Mouse (Mus musculus) MEL (cell line): ENCODE data around the gene Topaz1. TPM values are rescaled to one million over a fixed set of nuclear protein-coding genes. Genes with fewer than 3 reads are reported as not detected.

Source experiments
- DNase-seq: peaks from one replicate; pipeline ENCODE4 v3.0.0; 2011; ENCODE audit warnings: low read depth, low spot score
- H3K27ac ChIP-seq: 2 replicates; pipeline ENCODE4 v1.5.1; 2012; ENCODE audit warnings: low read depth, mild to moderate bottlenecking, control low read depth, low read length, moderate library complexity; ENCODE audit not compliant: control insufficient read depth
- H3K27me3 ChIP-seq, 2 experiments: fragments of 150-350 bp in 1 of 2; sonication (generic) in 1 of 2; 2 replicates each; pipeline ENCODE4 v1.6.1; 2012; ENCODE audit warnings: low read length in 2 of 2, mild to moderate bottlenecking in 2 of 2, improper control_type of control experiment in 1 of 2, moderate library complexity in 1 of 2; ENCODE audit not compliant: insufficient read depth in 2 of 2, control insufficient read depth in 1 of 2
- H3K36me3 ChIP-seq, 2 experiments: 2 replicates each; pipeline ENCODE4 v1.6.1; 2012 to 2014; ENCODE audit warnings: low read length in 2 of 2, improper control_type of control experiment in 1 of 2, inconsistent platforms in 1 of 2, mild to moderate bottlenecking in 1 of 2; ENCODE audit not compliant: insufficient read depth in 2 of 2, control insufficient read depth in 1 of 2
- H3K4me1 ChIP-seq, 2 experiments: fragments of 150-350 bp in 1 of 2; sonication (generic) in 1 of 2; 2 replicates each; pipeline ENCODE4 v1.6.1; 2012; ENCODE audit warnings: low read length in 2 of 2, improper control_type of control experiment in 1 of 2, mild to moderate bottlenecking in 1 of 2; ENCODE audit not compliant: insufficient read depth in 2 of 2, control insufficient read depth in 1 of 2
- H3K4me3 ChIP-seq, 2 experiments: fragments of 150-350 bp in 1 of 2; sonication (generic) in 1 of 2; 2 replicates each; pipeline ENCODE4 v1.5.1; 2012; ENCODE audit warnings: low read depth in 2 of 2, low read length in 2 of 2, mild to moderate bottlenecking in 2 of 2, moderate library complexity in 2 of 2, control low read depth in 1 of 2, improper control_type of control experiment in 1 of 2; ENCODE audit not compliant: control insufficient read depth in 1 of 2, insufficient read depth in 1 of 2
- H3K79me2 ChIP-seq: 2 replicates; pipeline ENCODE4 v1.6.1; 2012; ENCODE audit warnings: mild to moderate bottlenecking, low read length, moderate library complexity; ENCODE audit not compliant: control insufficient read depth, poor library complexity, insufficient read depth
- H3K9ac ChIP-seq: 2 replicates; pipeline ENCODE4 v1.6.1; 2012; ENCODE audit warnings: low read depth, mild to moderate bottlenecking, control low read depth, low read length, moderate library complexity; ENCODE audit not compliant: control insufficient read depth, poor library complexity, severe bottlenecking
- H3K9me3 ChIP-seq: fragments of 150-350 bp; sonication (generic); replicated peaks from 2 replicates; pipeline ENCODE4 v1.6.1; 2012; ENCODE audit warnings: mild to moderate bottlenecking, low read length, improper control_type of control experiment, moderate library complexity; ENCODE audit not compliant: insufficient read depth
- CHD1 ChIP-seq: IDR thresholded peaks from 2 replicates; pipeline ENCODE4 v1.6.1; 2012; ENCODE audit warnings: low read depth, mild to moderate bottlenecking, inconsistent platforms, low read length, improper control_type of control experiment
- CTCF ChIP-seq, 3 experiments: IDR thresholded peaks in 2 of 3; conservative IDR thresholded peaks in 1 of 3; 2 replicates each; pipeline ENCODE4 v1.5.1; 2011 to 2012; ENCODE audit warnings: low read length in 3 of 3, low read depth in 2 of 3, mild to moderate bottlenecking in 2 of 3, improper control_type of control experiment in 1 of 3, inconsistent platforms in 1 of 3, mixed read lengths in 1 of 3, moderate library complexity in 1 of 3; ENCODE audit not compliant: control insufficient read depth in 1 of 3, insufficient read depth in 1 of 3, poor library complexity in 1 of 3, severe bottlenecking in 1 of 3
- ELF1 ChIP-seq: IDR thresholded peaks from 2 replicates; pipeline ENCODE4 v1.6.1; 2014; ENCODE audit warnings: low read depth, mild to moderate bottlenecking, inconsistent platforms, low read length, improper control_type of control experiment, moderate library complexity
- EP300 ChIP-seq, 2 experiments: IDR thresholded peaks; 2 replicates each; pipeline ENCODE4 v1.6.1; 2011; ENCODE audit warnings: improper control_type of control experiment in 2 of 2, low read length in 2 of 2, low read depth in 1 of 2, mild to moderate bottlenecking in 1 of 2
- ETS1 ChIP-seq: IDR thresholded peaks from 2 replicates; pipeline ENCODE4 v1.6.1; 2012; ENCODE audit warnings: low read depth, mild to moderate bottlenecking, inconsistent platforms, low read length, improper control_type of control experiment, moderate library complexity
- GABPA ChIP-seq: IDR thresholded peaks from 2 replicates; pipeline ENCODE4 v1.6.1; 2012; ENCODE audit warnings: low read depth, mild to moderate bottlenecking, inconsistent platforms, low read length, improper control_type of control experiment, moderate library complexity
- GATA1 ChIP-seq: IDR thresholded peaks from 2 replicates; pipeline ENCODE4 v1.6.1; 2011; ENCODE audit warnings: low read depth, low read length, improper control_type of control experiment
- HCFC1 ChIP-seq: IDR thresholded peaks from 2 replicates; pipeline ENCODE4 v1.6.1; 2012; ENCODE audit warnings: low read depth, mild to moderate bottlenecking, inconsistent platforms, low read length, improper control_type of control experiment, moderate library complexity
- JUND ChIP-seq: IDR thresholded peaks from 2 replicates; pipeline ENCODE4 v1.6.1; 2011; ENCODE audit warnings: low read depth, mild to moderate bottlenecking, improper control_type of control experiment, low read length
- KAT2A ChIP-seq: conservative IDR thresholded peaks from 2 replicates; pipeline ENCODE4 v1.6.1; 2012; ENCODE audit warnings: low read depth, low read length, improper control_type of control experiment, inconsistent platforms
- MAFK ChIP-seq: IDR thresholded peaks from 2 replicates; pipeline ENCODE4 v1.6.1; 2011; ENCODE audit warnings: low read depth, mild to moderate bottlenecking, low read length, improper control_type of control experiment, borderline replicate concordance
- MAX ChIP-seq: IDR thresholded peaks from 2 replicates; pipeline ENCODE4 v1.6.1; 2011; ENCODE audit warnings: low read length, improper control_type of control experiment
- MAZ ChIP-seq: IDR thresholded peaks from 2 replicates; pipeline ENCODE4 v1.6.1; 2012; ENCODE audit warnings: low read depth, mild to moderate bottlenecking, inconsistent platforms, low read length, improper control_type of control experiment
- MXI1 ChIP-seq: IDR thresholded peaks from 2 replicates; pipeline ENCODE4 v1.6.1; 2011; ENCODE audit warnings: mild to moderate bottlenecking, low read depth, low read length, improper control_type of control experiment
- MYB ChIP-seq: IDR thresholded peaks from 2 replicates; pipeline ENCODE4 v1.6.1; 2011; ENCODE audit warnings: mild to moderate bottlenecking, low read depth, low read length, improper control_type of control experiment
- NELFE ChIP-seq: IDR thresholded peaks from 2 replicates; pipeline ENCODE4 v1.6.1; 2011; ENCODE audit warnings: low read depth, low read length, improper control_type of control experiment
- POLR2AphosphoS2 ChIP-seq: IDR thresholded peaks from 2 replicates; pipeline ENCODE4 v1.6.1; 2011; ENCODE audit warnings: low read length, improper control_type of control experiment
- POLR2AphosphoS5 ChIP-seq: IDR thresholded peaks from 2 replicates; pipeline ENCODE4 v1.6.1; 2012; ENCODE audit warnings: low read depth, borderline replicate concordance, mild to moderate bottlenecking, inconsistent platforms, low read length, moderate library complexity, mixed read lengths
- RAD21 ChIP-seq: IDR thresholded peaks from 2 replicates; pipeline ENCODE4 v1.6.1; 2011; ENCODE audit warnings: mild to moderate bottlenecking, low read depth, low read length, improper control_type of control experiment
- TAL1 ChIP-seq: IDR thresholded peaks from 2 replicates; pipeline ENCODE4 v1.6.1; 2012; ENCODE audit warnings: mild to moderate bottlenecking, inconsistent platforms, low read length, moderate library complexity, mixed read lengths
- TBP ChIP-seq: IDR thresholded peaks from 2 replicates; pipeline ENCODE4 v1.8.0; 2011; ENCODE audit warnings: low read depth, low read length, improper control_type of control experiment
- TCF12 ChIP-seq: IDR thresholded peaks from 2 replicates; pipeline ENCODE4 v1.6.1; 2014; ENCODE audit warnings: low read depth, mild to moderate bottlenecking, inconsistent platforms, low read length, improper control_type of control experiment, moderate library complexity
- UBTF ChIP-seq: IDR thresholded peaks from 2 replicates; pipeline ENCODE4 v1.6.1; 2012; ENCODE audit warnings: low read depth, mild to moderate bottlenecking, inconsistent platforms, low read length, improper control_type of control experiment, moderate library complexity, borderline replicate concordance; ENCODE audit not compliant: insufficient read depth
- USF1 ChIP-seq: IDR thresholded peaks from 2 replicates; pipeline ENCODE4 v1.6.1; 2014; ENCODE audit warnings: low read depth, mild to moderate bottlenecking, inconsistent platforms, low read length, improper control_type of control experiment, moderate library complexity
- ZMIZ1 ChIP-seq: IDR thresholded peaks from 2 replicates; pipeline ENCODE4 v1.6.1; 2012; ENCODE audit warnings: low read depth, mild to moderate bottlenecking, inconsistent platforms, low read length, improper control_type of control experiment, moderate library complexity
- polyA plus RNA-seq, 2 experiments: library from polyadenylated mRNA; stranded (reverse) in 1 of 2; unstranded in 1 of 2; fragments of >175 nt in 1 of 2; fragments of >200 nt in 1 of 2; gene quantifications; 2 replicates each; pipeline versions ENCODE4 v1.2.1 to v1.2.4; 2012; ENCODE audit warnings: low replicate concordance in 2 of 2, low read depth in 1 of 2; ENCODE audit not compliant: insufficient read length in 2 of 2, insufficient read depth in 1 of 2, missing spikeins in 1 of 2
- total RNA-seq: library from RNA; depleted of rRNA; stranded (reverse); fragments of 300-350 nt; gene quantifications from 2 replicates; pipeline ENCODE4 v1.2.3, GENCODE M21; 2012

The Topaz1 gene
- total and polyA plus RNA-seq, 3 experiments: not detected

DNA sequence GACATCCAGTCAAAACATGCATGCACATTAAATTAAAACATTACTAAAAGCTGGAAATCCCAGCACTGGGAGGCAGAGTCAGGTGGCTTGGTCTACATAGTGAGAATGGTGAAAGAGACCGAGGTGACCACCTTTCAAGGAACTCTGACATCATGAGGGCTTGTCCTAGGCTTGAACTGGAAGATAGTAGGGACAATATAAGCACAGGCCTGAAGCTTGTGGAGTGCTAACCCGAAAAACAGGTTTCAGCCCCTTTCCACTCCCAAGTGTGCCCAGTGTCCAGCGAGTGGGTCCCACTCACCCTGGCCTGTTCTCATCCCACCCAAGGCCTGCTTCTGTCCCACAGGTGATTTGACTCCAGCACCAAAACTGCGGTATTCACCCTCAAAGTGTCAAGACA, 90.1 kb downstream of the Topaz1 start:
- Histone ChIP-seq H3K27ac (no peak overlapping the region), H3K4me3 (no peak overlapping the region), H3K27me3 (no peaks in the 10 kb centered on the region), H3K9me3 (no peaks in the 10 kb centered on the region), H3K4me1 (no peaks in the 10 kb centered on the region), H3K79me2 (no peaks in the 10 kb centered on the region), H3K9ac (no peak overlapping the region), H3K36me3 (no peaks in the 10 kb centered on the region)
- TF ChIP-seq NELFE: no peak
- TF ChIP-seq MXI1: no peak
- DNase-seq: no peak

DNA sequence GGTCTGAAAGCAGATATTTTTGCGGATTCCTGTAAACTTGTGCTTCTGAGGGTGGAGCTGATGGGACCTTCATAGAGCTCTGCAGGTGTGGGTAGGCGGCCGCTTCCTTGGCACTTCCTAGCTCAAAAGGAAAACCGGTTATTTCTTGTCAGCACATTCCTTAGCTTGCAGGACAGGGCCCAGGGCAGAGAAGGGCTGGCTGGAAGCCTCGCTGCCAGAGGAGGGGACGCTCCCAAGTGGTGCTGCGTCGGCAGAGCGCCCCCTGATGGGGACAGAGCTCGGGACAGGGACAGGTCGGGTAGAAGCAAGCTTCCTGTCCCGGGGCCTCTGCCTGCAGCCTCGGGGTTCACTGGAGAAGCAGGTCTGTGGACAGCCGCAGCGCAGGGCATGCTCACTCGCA, 90.5 kb downstream of the Topaz1 start:
- Histone ChIP-seq H3K4me3 (no peak overlapping the region), H3K36me3 (no peaks in the 10 kb centered on the region), H3K79me2 (no peaks in the 10 kb centered on the region)

GRCm38 (mm10) chr9:122843760-122844159, 96.6 kb downstream of the Topaz1 start, which contains the start of gene Gm35549:
TSS of gene Gm35549 (minus strand) at chr9:122844035.
- Histone ChIP-seq H3K79me2 (no peaks in the 10 kb centered on the region), H3K9ac (no peak within 1 kb of the TSS), H3K9me3 (no peaks in the 10 kb centered on the region), H3K27ac (no peak within 1 kb of the TSS), H3K36me3 (no peaks in the 10 kb centered on the region), H3K4me1 (no peaks in the 10 kb centered on the region), H3K27me3 (no peaks in the 10 kb centered on the region), H3K4me3 (no peak within 1 kb of the TSS)
- DNase-seq: no peak
- TF ChIP-seq USF1: no peak
- no peak for TF ChIP-seq MAFK
- TF ChIP-seq GABPA: no peak
- no peak for TF ChIP-seq GATA1
- TF ChIP-seq MAX: no peak
- no peak for TF ChIP-seq ZMIZ1

More for the DNA sequence above, 90.5 kb downstream of the Topaz1 start:
- Histone ChIP-seq H3K9me3 (no peaks in the 10 kb centered on the region), H3K27ac (no peak overlapping the region), H3K27me3 (no peaks in the 10 kb centered on the region), H3K4me1 (no peaks in the 10 kb centered on the region), H3K9ac (no peak overlapping the region)
- DNase-seq: no peak
- TF ChIP-seq KAT2A (no peak), RAD21 (no peak), TBP (no peak), JUND (no peak), USF1 (no peak), MAZ (no peak), CHD1 (no peak), MAFK (no peak), ETS1 (no peak), POLR2AphosphoS2 (no peak), TAL1 (no peak), TCF12 (no peak), MXI1 (no peak), HCFC1 (no peak), POLR2AphosphoS5 (no peak), CTCF (IDR thresholded peaks at IDR 0.05 in 2 of 3, conservative IDR thresholded peaks at IDR 0.05 in 1 of 3; ENCODE audit: control insufficient read depth in 1 of 3, insufficient read depth in 1 of 3, low read depth in 2 of 3, low read length in 3 of 3, poor library complexity in 1 of 3, severe bottlenecking in 1 of 3) (no peak; a peak in 1 of 6 replicates), ELF1 (no peak), MYB (no peak), UBTF (no peak), EP300 (IDR thresholded peaks at IDR 0.05; ENCODE audit: low read depth in 1 of 2, low read length in 2 of 2) (no peak)
